Mouse (Mus musculus): ENCODE data around the gene H2al1h.

Gene H2al1h

DNA sequence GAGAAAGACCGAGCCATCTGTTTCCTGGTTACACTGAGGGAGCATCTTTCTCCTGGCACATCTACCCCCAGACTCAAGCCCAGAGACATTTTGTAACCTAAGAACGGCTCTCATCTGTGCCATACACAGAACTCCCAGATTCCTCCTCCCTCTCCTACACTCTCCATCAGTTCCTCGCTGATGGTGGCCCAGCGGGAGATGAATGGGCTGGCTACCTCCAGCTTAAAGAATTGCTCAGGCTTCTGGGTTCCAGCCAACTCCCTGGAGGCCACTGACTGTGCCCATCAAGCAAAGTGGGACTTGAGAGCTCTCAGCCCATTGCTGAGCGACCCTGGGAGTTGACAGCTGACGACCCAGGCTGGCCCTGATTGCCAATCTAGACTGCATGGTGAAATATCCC, 42.6 kb downstream of the H2al1h start:
- in situ Hi-C loops (cut with MboI; ENCODE audit: low pct_unique_long_range_greater_than_20kb in 1 of 2, low sequenced_read_pairs in 2 of 2, unreplicated experiment in 1 of 2): loop anchor here (25.0 kb wide), 2 partner anchors 98 to 102 kb away; no protein-coding TSS in a partner anchor

DNA sequence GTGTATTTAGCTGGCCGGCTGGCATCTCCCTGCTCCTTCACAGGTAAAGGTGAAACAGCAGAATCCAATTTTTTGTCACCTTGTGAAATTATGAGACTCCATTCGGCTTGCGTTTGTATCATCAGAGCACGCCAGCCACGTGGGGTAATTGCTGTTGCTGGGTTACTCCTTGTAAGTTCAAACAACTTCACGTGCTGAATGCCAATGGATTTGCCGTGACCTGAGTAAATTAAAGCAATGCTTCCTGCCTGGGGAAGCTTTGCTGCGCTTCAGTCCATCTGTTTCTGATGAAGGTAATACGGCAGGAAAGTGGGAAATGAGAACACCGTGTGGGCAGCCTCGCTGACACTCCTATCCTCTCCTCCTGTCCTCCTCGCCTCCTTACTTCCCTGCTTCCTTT, 43.9 kb downstream of the H2al1h start:
- in situ Hi-C loops (cut with MboI; ENCODE audit: low pct_unique_long_range_greater_than_20kb in 1 of 2, low sequenced_read_pairs in 2 of 2, unreplicated experiment in 1 of 2): loop anchor here (25.0 kb wide), 2 partner anchors 97 to 103 kb away; no protein-coding TSS in a partner anchor
